Mouse (Mus musculus) intestine, postnatal 0 days (tissue): ENCODE data around the gene Gtf3c6. TPM values are rescaled to one million over a fixed set of nuclear protein-coding genes. Genes with fewer than 3 reads are reported as not detected.
A peak's percentile ranks its signal among the peaks of the same experiment; 100 is the strongest.

Experiments used
- ATAC-seq: fragments of 200-750 bp; cut with Nextera tagmentation; 2 replicates; pipeline ENCODE4 v1.8.0; 2017; ENCODE audit warnings: mild to moderate bottlenecking, moderate TSS enrichment, moderate library complexity
- H3K27ac ChIP-seq: fragments of 300-500 bp; sonication (generic); 2 replicates; pipeline ENCODE4 v1.5.1; 2014; ENCODE audit warnings: mild to moderate bottlenecking, low read depth, low read length, moderate library complexity
- H3K27me3 ChIP-seq: fragments of 300-500 bp; sonication (generic); replicated peaks from 2 replicates; pipeline ENCODE4 v1.6.1; 2014; ENCODE audit warnings: low read length, mixed read lengths; ENCODE audit not compliant: control insufficient read depth, insufficient read depth
- H3K36me3 ChIP-seq: fragments of 300-500 bp; sonication (generic); 2 replicates; pipeline ENCODE4 v1.6.1; 2014; ENCODE audit warnings: mild to moderate bottlenecking, moderate library complexity; ENCODE audit not compliant: control insufficient read depth, insufficient read depth
- H3K4me1 ChIP-seq: fragments of 300-500 bp; sonication (generic); replicated peaks from 2 replicates; pipeline ENCODE4 v1.6.1; 2014; ENCODE audit warnings: antibody characterized with exemption, low read length, mixed read lengths; ENCODE audit not compliant: control insufficient read depth, insufficient read depth
- H3K4me2 ChIP-seq: fragments of 300-500 bp; sonication (generic); replicated peaks from 2 replicates; pipeline ENCODE4 v1.6.1; 2014; ENCODE audit warnings: low read depth, mild to moderate bottlenecking, moderate library complexity
- H3K4me3 ChIP-seq: fragments of 300-500 bp; sonication (generic); 2 replicates; pipeline ENCODE4 v1.5.1; 2014; ENCODE audit warnings: low read depth, low read length
- H3K9ac ChIP-seq: fragments of 300-500 bp; sonication (generic); 2 replicates; pipeline ENCODE4 v1.6.1; 2014; ENCODE audit warnings: mild to moderate bottlenecking, low read depth, low read length
- H3K9me3 ChIP-seq: fragments of 300-500 bp; sonication (generic); 2 replicates; pipeline ENCODE4 v1.6.1; 2016; ENCODE audit warnings: mixed run types; ENCODE audit not compliant: control insufficient read depth
- CTCF ChIP-seq: sonication (generic); IDR thresholded peaks from 2 replicates; pipeline ENCODE4 v1.5.1; 2016; ENCODE audit warnings: low read depth, mild to moderate bottlenecking, control low read depth, antibody characterized with exemption, moderate library complexity
- WGBS: fragments of 180-500 bp; shearing (Covaris S2); extraction: QIAGEN DNeasy Blood & Tissue Kit; methylation state at CpG from one replicate; pipeline ENCODE4 v1.1.7; 2014; 5-methylcytosine and 5-hydroxymethylcytosine counted together
- polyA plus RNA-seq: library from polyadenylated mRNA; unstranded; fragments of >200 nt; fragmentation: Nextera tagmentation; extraction: Ambion mirVana; gene quantifications from 2 replicates; pipeline ENCODE4 v1.2.1, GENCODE M21; 2015

The Gtf3c6 gene
- polyA plus RNA-seq, 1 experiment from 2014 or later = 50.7 TPM

GRCm38 (mm10) chr10:40250969-40251368 is 6.9 kb downstream of the Gtf3c6 start:
- Histone ChIP-seq H3K27ac (no peak overlapping the region), H3K9me3 (no peaks in the 10 kb centered on the region), H3K9ac (no peak overlapping the region), H3K27me3 (no peaks in the 10 kb centered on the region), H3K4me1 (0 out of 2 replicates have a peak, but pooled peaks cover 7% of the 10 kb centered on the region), H3K4me2 (no peak overlapping the region), H3K4me3 (no peak overlapping the region), H3K36me3 (peaks cover 45% of the 10 kb centered on the region)
- 62% methylated on average over 6 of the region's 6 CpGs for WGBS
- no peak for TF ChIP-seq CTCF
- ATAC-seq = no peak

- TF ChIP-seq CTCF = peak; percentile 59
- H3K4me1 ChIP-seq = 0 out of 2 replicates have a peak, but pooled peaks cover 7% of the 10 kb centered on the region
- H3K9ac ChIP-seq = no peak overlapping the region
- no peaks in the 10 kb centered on the region for H3K9me3 ChIP-seq
- no peak overlapping the region for H3K4me3 ChIP-seq
- ATAC-seq = no peak
- WGBS = 91% methylated on average over 9 of the region's 9 CpGs
- H3K4me2 ChIP-seq = no peak overlapping the region
- H3K27ac ChIP-seq = no peak overlapping the region
- H3K36me3 ChIP-seq = peaks cover 45% of the 10 kb centered on the region
- no peaks in the 10 kb centered on the region for H3K27me3 ChIP-seq
Observed at GRCm38 (mm10) chr10:40249625-40250024, 8.3 kb downstream of the Gtf3c6 start.

GRCm38 (mm10) chr10:40247166-40247716 is 10.7 kb downstream of the Gtf3c6 start:
- H3K4me1 ChIP-seq = 0 out of 2 replicates have a peak, but pooled peaks cover 7% of the 10 kb centered on the region
- H3K9ac ChIP-seq = peak overlapping the region; percentile 51
- no peaks in the 10 kb centered on the region for H3K9me3 ChIP-seq
- peak overlapping the region; percentile 36 for H3K27ac ChIP-seq
- no peaks in the 10 kb centered on the region for H3K27me3 ChIP-seq
- no peak for TF ChIP-seq CTCF
- WGBS = 29% methylated on average over 11 of the region's 11 CpGs
- peak overlapping the region; percentile 67 for H3K4me2 ChIP-seq
- ATAC-seq = 0 out of 2 replicates have a peak, but pooled peaks have one; percentile 7
- H3K36me3 ChIP-seq = peaks cover 45% of the 10 kb centered on the region
- H3K4me3 ChIP-seq = peak overlapping the region; percentile 56

GRCm38 (mm10) chr10:40246374-40247165 is 11.3 kb downstream of the Gtf3c6 start, which contains the start of gene Rpf2:
Gene Rpf2, minus strand, starts transcription at chr10:40247036.
- Histone ChIP-seq H3K9me3 (no peaks in the 10 kb centered on the region), H3K27me3 (no peaks in the 10 kb centered on the region), H3K4me1 (0 out of 2 replicates have a peak, but pooled peaks cover 7% of the 10 kb centered on the region), H3K4me3 (peak within 1 kb of the TSS; percentile 56), H3K36me3 (peaks cover 48% of the 10 kb centered on the region), H3K9ac (peak within 1 kb of the TSS; percentile 51), H3K4me2 (peak within 1 kb of the TSS; percentile 67), H3K27ac (peak within 1 kb of the TSS; percentile 36)
- under 1% methylated on average over 54 of the region's 54 CpGs for WGBS
- peak; percentile 87 for ATAC-seq
- TF ChIP-seq CTCF = no peak

- 94% methylated on average over 5 of the region's 5 CpGs for WGBS
- Histone ChIP-seq H3K4me3 (no peak overlapping the region), H3K9ac (no peak overlapping the region), H3K4me2 (no peak overlapping the region), H3K27me3 (no peaks in the 10 kb centered on the region), H3K27ac (no peak overlapping the region), H3K36me3 (peaks cover 54% of the 10 kb centered on the region), H3K4me1 (no peaks in the 10 kb centered on the region), H3K9me3 (no peaks in the 10 kb centered on the region)
- ATAC-seq = no peak
- TF ChIP-seq CTCF = no peak
Observed at GRCm38 (mm10) chr10:40237826-40238225, 20.1 kb downstream of the Gtf3c6 start.

GRCm38 (mm10) chr10:40233241-40233640 is 24.7 kb downstream of the Gtf3c6 start:
- 58% methylated on average over 3 of the region's 3 CpGs for WGBS

More at GRCm38 (mm10) chr10:40233241-40233640, 24.7 kb downstream of the Gtf3c6 start:
- Histone ChIP-seq H3K4me1 (no peaks in the 10 kb centered on the region), H3K27ac (peak overlapping the region; percentile 21; the same call in 1 of the 2 replicates), H3K27me3 (no peaks in the 10 kb centered on the region), H3K9ac (no peak overlapping the region), H3K36me3 (peaks cover 46% of the 10 kb centered on the region), H3K9me3 (no peaks in the 10 kb centered on the region), H3K4me2 (no peak overlapping the region), H3K4me3 (no peak overlapping the region)
- ATAC-seq = no peak
- no peak for TF ChIP-seq CTCF
